Mouse (Mus musculus) MN1 (cell line): ENCODE data around the gene Ksr2.
"Not testable (repeated sequence)": the region's sequence is repeated elsewhere in the genome, so short reads cannot be mapped to it uniquely, and the experiment has no call there.

ENCODE experiments used
- DNase-seq: peaks from one replicate; pipeline ENCODE4 v3.0.0-alpha.2; 2016; ENCODE audit warnings: low spot score

Ksr2 gene

GRCm38 (mm10) chr5:117620292-117620691 is 206.5 kb downstream of the Ksr2 start:
- DNase-seq, result peak; percentile 56

- no peak for DNase-seq
Measured at GRCm38 (mm10) chr5:117622221-117622620, 208.4 kb downstream of the Ksr2 start.

GRCm38 (mm10) chr5:117623206-117623605 is 209.4 kb downstream of the Ksr2 start:
- DNase-seq, result not testable (repeated sequence)

- DNase-seq, result no peak
Measured at GRCm38 (mm10) chr5:117626907-117627306, 213.1 kb downstream of the Ksr2 start.

GRCm38 (mm10) chr5:117628351-117628750 is 214.6 kb downstream of the Ksr2 start:
- no peak for DNase-seq

- no peak for DNase-seq
Measured at GRCm38 (mm10) chr5:117629570-117629969, 215.8 kb downstream of the Ksr2 start.

GRCm38 (mm10) chr5:117635211-117635610 is 221.4 kb downstream of the Ksr2 start:
- peak; percentile 96 for DNase-seq

- peak; percentile 85 for DNase-seq
Measured at GRCm38 (mm10) chr5:117635838-117636237, 222.0 kb downstream of the Ksr2 start.

- peak; percentile 72 for DNase-seq
Measured at GRCm38 (mm10) chr5:117641585-117641984, 227.8 kb downstream of the Ksr2 start.

- DNase-seq, result no peak
Measured at GRCm38 (mm10) chr5:117651238-117651886, 237.6 kb downstream of the Ksr2 start.

GRCm38 (mm10) chr5:117658641-117659040 is 244.8 kb downstream of the Ksr2 start:
- no peak for DNase-seq

GRCm38 (mm10) chr5:117659596-117659995 is 245.8 kb downstream of the Ksr2 start:
- no peak for DNase-seq

GRCm38 (mm10) chr5:117665181-117665580 is 251.4 kb downstream of the Ksr2 start:
- peak; percentile 77 for DNase-seq

- DNase-seq, result no peak
Measured at GRCm38 (mm10) chr5:117667314-117667713, 253.5 kb downstream of the Ksr2 start.

- DNase-seq, result peak; percentile 77
Measured at GRCm38 (mm10) chr5:117669265-117669664, 255.5 kb downstream of the Ksr2 start.

GRCm38 (mm10) chr5:117669843-117670242 is 256.0 kb downstream of the Ksr2 start:
- DNase-seq, result peak; percentile 62

GRCm38 (mm10) chr5:117671362-117671761 is 257.6 kb downstream of the Ksr2 start:
- DNase-seq, result peak; percentile 64

GRCm38 (mm10) chr5:117675840-117676239 is 262.0 kb downstream of the Ksr2 start:
- DNase-seq, result peak; percentile 56

- no peak for DNase-seq
Measured at GRCm38 (mm10) chr5:117677231-117677630, 263.4 kb downstream of the Ksr2 start.

GRCm38 (mm10) chr5:117678371-117678770 is 264.6 kb downstream of the Ksr2 start:
- DNase-seq, result no peak

GRCm38 (mm10) chr5:117682226-117682625 is 268.4 kb downstream of the Ksr2 start:
- no peak for DNase-seq

GRCm38 (mm10) chr5:117684491-117684890 is 270.7 kb downstream of the Ksr2 start:
- no peak for DNase-seq

GRCm38 (mm10) chr5:117687770-117688352 is 274.1 kb downstream of the Ksr2 start:
- no peak for DNase-seq

GRCm38 (mm10) chr5:117688738-117689137 is 274.9 kb downstream of the Ksr2 start:
- no peak for DNase-seq
